Mouse (Mus musculus): ENCODE data around the gene Zzef1.

Zzef1 gene

DNA sequence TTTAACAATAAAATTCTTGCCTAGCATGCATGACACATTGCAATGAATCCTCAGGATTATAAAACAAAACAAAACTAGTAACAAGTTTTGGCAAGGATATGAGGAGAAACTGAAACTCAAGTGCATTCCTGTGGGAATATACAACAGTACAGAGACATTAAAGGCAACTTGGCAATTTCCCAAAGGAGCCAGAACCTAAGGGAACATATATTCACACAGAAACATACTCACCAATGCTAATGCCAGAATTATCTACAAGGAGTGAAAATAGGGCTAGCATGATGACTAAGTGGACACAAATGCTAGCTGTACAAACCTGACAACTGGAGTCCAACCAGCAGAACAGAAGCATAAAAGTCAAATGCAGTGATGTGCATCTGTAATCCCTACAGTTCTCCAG is 4.0 kb upstream of the Zzef1 start:
- Histone ChIP-seq H3K27me3 (ENCODE audit: control insufficient read depth, insufficient read depth, low read length, poor library complexity, severe bottlenecking) (no peaks in the 10 kb centered on the region), H3K36me3 (ENCODE audit: control insufficient read depth, insufficient read depth, low read length, poor library complexity, severe bottlenecking) (no peaks in the 10 kb centered on the region)
- DNase-seq (ENCODE audit: low read depth, low spot score) = no peak

DNA sequence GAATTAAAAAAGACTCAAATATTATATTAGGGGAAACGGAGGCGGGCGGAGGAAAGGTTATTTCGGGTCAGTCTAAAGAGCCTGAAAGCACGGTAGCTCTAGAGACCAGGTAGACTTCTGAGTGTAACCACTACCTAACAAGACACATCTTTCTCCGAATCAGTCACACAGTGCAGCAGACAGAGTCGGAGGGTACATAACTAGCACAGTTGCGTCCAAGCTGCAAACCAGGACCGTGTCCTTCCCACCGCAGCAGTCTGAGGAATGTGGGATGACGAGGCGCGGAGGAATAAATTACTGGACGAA is 924 bp upstream of the Zzef1 start:
- no peak for DNase-seq (ENCODE audit: low read depth, low spot score)
- H3K36me3 ChIP-seq (ENCODE audit: control insufficient read depth, insufficient read depth, low read length, poor library complexity, severe bottlenecking) = no peaks in the 10 kb centered on the region
- no peaks in the 10 kb centered on the region for H3K27me3 ChIP-seq (ENCODE audit: control insufficient read depth, insufficient read depth, low read length, poor library complexity, severe bottlenecking)

DNA sequence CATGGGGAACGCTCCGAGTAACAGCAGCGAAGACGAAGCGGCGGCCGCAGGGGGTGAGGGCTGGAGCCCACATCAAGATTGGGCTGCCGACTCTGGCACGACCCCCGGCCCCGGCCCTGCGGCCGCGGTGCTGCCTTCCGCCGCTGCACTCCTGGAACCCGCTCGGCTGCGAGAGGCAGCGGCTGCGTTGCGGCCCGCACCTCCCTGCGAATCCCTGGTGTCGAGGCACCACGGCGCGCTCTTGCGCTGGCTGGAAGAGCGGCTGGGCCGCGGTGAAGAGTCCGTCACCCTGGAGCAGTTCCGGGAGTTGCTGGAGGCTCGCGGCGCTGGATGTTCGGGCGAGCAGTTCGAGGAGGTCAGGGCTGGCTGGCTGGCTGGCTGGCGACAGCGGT is 266 bp downstream of the Zzef1 start:
- DNase-seq (ENCODE audit: low read depth, low spot score) = no peak
- Histone ChIP-seq H3K36me3 (ENCODE audit: control insufficient read depth, insufficient read depth, low read length, poor library complexity, severe bottlenecking) (no peaks in the 10 kb centered on the region), H3K27me3 (ENCODE audit: control insufficient read depth, insufficient read depth, low read length, poor library complexity, severe bottlenecking) (no peaks in the 10 kb centered on the region)

DNA sequence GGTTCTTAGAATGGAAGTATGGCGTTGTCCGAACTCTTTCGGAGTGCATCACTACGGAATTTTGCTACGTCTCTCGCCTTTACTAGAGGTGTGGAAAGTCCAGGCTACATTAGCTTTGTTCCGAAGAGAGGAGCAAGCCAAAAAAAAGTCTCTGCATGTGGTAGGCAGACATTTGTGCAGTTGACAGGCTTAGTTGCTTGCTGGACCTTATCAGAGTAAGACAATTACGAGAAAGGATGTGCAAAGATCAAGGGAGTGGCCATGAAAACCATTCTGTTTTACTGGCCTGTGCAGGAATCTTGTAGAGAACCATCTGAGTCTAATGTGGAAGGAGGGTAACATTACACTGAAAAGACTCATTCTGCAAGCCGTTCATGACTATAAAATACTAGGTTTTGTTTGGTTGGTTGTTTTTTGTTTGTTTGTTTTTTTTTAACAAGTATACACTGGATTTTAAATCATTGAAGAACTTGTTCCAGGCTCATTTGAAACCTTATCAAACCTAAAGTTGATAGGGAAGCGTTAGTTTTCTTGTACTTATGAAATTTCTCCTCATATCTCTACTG is 830 bp downstream of the Zzef1 start:
- no peaks in the 10 kb centered on the region for H3K36me3 ChIP-seq (ENCODE audit: control insufficient read depth, insufficient read depth, low read length, poor library complexity, severe bottlenecking)
- peak; percentile 4 for DNase-seq (ENCODE audit: low read depth, low spot score)
- H3K27me3 ChIP-seq (ENCODE audit: control insufficient read depth, insufficient read depth, low read length, poor library complexity, severe bottlenecking) = no peaks in the 10 kb centered on the region

DNA sequence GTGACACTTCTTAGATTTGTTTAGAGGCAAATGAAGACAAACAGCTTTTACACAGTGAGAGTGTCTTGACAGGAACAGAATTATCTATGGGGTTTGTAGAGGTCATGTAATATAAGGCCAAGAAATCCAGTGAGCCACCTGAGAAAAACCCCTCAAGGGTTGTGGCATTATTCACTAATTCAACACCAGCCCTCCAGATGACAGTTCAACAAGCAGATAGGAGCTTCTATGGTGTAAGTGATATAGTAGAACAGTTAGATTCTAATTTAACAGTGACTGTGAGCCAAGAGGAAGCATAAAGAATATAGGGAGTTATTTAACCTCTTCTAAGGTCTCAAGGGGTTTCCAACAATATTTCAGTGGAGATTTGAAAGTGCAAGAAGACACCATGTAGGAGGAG is 2.1 kb downstream of the Zzef1 start:
- DNase-seq (ENCODE audit: low read depth, low spot score) = no peak
- Histone ChIP-seq H3K36me3 (ENCODE audit: control insufficient read depth, insufficient read depth, low read length, poor library complexity, severe bottlenecking) (no peaks in the 10 kb centered on the region), H3K27me3 (ENCODE audit: control insufficient read depth, insufficient read depth, low read length, poor library complexity, severe bottlenecking) (no peaks in the 10 kb centered on the region)

DNA sequence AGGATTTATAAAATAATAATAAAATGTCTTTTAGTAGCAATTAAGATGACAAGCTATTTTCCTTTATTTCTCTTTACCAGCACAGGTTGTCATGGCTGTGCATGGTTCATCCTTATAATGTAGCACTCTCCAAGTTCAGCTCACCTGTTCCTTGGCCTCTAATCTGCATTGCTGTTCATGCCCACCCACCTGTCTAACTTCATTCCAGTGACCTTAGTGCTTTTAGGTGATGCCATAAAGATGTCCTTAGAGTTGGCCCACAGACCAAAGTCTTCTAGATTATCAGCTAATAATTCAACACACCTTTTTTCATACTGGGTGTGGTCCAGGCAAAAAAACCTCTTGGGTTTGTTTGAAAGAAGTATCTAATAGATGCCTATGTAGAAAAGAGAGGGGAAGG is 5.2 kb downstream of the Zzef1 start:
- Histone ChIP-seq H3K36me3 (ENCODE audit: control insufficient read depth, insufficient read depth, low read length, poor library complexity, severe bottlenecking) (no peaks in the 10 kb centered on the region), H3K27me3 (ENCODE audit: control insufficient read depth, insufficient read depth, low read length, poor library complexity, severe bottlenecking) (no peaks in the 10 kb centered on the region)
- DNase-seq (ENCODE audit: low read depth, low spot score) = no peak

DNA sequence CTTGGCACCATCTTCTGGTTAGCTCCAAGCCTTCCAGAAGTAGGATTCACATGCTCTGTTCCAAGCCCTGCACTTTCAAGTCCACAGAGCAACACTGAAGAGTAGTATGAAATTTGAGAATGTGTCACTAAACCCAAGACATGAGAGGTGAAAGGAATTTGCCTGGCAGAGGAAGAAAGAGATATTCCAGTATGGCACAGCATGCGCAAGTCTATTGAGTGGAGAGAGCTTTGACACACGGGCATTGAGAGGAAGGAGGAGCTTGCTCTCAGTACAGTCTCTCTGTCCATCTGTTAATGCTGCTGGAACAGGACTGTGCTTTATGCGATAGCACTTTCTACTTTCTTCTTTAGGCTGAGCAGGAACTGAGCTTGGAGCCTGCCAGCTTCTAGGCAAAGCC is 7.0 kb downstream of the Zzef1 start:
- Histone ChIP-seq H3K36me3 (ENCODE audit: control insufficient read depth, insufficient read depth, low read length, poor library complexity, severe bottlenecking) (no peaks in the 10 kb centered on the region), H3K27me3 (ENCODE audit: control insufficient read depth, insufficient read depth, low read length, poor library complexity, severe bottlenecking) (no peaks in the 10 kb centered on the region)
- DNase-seq (ENCODE audit: low read depth, low spot score) = no peak

DNA sequence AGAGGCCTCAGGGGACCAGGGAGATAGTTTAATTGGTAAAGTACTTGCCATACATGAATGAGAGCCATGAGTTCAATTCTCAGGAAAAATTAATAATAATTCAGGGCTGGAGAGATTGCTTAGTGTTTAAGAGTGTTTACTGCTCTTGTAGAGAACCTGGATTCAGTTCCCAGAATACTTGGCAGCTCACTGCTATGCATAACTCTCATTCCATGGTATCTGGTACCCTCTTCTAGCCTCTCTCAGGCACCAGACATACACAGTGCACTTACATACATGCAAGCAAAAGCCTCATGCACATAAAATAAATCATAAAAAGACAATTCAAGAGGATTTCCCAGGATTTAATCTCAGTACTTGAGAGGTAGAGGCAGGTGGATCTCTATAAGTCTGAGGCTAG is 8.6 kb downstream of the Zzef1 start:
- H3K27me3 ChIP-seq (ENCODE audit: control insufficient read depth, insufficient read depth, low read length, poor library complexity, severe bottlenecking) = no peaks in the 10 kb centered on the region
- no peak for DNase-seq (ENCODE audit: low read depth, low spot score)
- H3K36me3 ChIP-seq (ENCODE audit: control insufficient read depth, insufficient read depth, low read length, poor library complexity, severe bottlenecking) = no peaks in the 10 kb centered on the region

DNA sequence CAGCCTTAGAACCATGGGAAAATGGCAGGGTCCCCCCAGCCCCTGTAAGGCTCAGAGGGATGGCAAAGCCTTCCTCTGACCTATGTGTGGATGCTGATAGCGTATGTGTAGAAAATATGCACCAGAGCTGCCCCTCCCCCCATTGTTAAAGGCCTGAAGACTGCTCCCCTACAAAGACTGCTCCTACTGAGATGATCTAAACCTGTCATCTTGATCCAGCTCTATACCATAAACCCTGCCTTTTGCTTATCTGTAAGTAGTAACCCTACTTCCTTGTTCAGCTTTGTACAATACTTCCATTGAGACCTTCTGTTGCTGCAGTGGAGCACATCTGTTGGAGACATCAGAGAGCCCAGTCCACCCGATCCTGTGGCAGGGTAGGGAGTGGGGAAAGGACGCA is 9.2 kb downstream of the Zzef1 start:
- DNase-seq (ENCODE audit: low read depth, low spot score) = no peak
- Histone ChIP-seq H3K36me3 (ENCODE audit: control insufficient read depth, insufficient read depth, low read length, poor library complexity, severe bottlenecking) (no peaks in the 10 kb centered on the region), H3K27me3 (ENCODE audit: control insufficient read depth, insufficient read depth, low read length, poor library complexity, severe bottlenecking) (no peaks in the 10 kb centered on the region)

DNA sequence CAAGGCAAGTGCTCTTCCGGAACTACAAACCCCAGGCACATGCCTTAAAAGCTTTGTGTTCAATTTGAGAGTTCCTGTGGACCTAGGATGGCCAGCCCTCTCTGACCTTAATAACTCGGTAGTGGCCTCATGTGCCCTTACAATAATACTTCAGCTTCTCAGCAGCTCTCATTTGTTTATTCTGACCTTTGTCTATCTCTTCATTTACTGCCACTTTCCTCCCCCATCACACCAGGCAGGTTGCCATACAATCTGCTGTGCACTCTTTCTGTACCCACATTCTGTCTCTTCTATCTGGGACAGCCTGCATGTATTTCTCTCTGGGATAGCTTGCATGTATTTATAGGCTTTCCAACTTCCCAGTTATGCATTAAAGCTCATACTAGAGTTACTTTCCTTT is 10.5 kb downstream of the Zzef1 start:
- no peak for DNase-seq (ENCODE audit: low read depth, low spot score)
- H3K27me3 ChIP-seq (ENCODE audit: control insufficient read depth, insufficient read depth, low read length, poor library complexity, severe bottlenecking) = no peaks in the 10 kb centered on the region
- H3K36me3 ChIP-seq (ENCODE audit: control insufficient read depth, insufficient read depth, low read length, poor library complexity, severe bottlenecking) = no peaks in the 10 kb centered on the region

DNA sequence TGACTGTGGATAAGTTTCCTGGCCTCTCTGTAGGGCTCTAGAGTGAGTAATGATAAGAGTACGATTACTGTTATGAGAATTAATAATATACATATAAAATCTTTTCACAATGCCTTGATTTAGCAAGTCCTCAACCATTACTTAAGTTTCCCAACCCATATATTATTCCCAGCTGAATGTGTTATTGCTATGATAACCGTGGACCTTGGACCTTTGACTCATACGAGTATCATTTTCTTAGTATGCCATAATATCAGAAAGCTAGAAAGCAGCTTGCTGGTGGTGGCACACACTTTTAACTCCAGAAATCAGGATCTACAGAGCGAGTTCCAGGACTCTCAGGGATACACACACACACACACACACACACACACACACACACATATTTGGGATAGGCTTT is 12.0 kb downstream of the Zzef1 start:
- H3K27me3 ChIP-seq (ENCODE audit: control insufficient read depth, insufficient read depth, low read length, poor library complexity, severe bottlenecking) = no peaks in the 10 kb centered on the region
- no peak for DNase-seq (ENCODE audit: low read depth, low spot score)
- no peaks in the 10 kb centered on the region for H3K36me3 ChIP-seq (ENCODE audit: control insufficient read depth, insufficient read depth, low read length, poor library complexity, severe bottlenecking)

DNA sequence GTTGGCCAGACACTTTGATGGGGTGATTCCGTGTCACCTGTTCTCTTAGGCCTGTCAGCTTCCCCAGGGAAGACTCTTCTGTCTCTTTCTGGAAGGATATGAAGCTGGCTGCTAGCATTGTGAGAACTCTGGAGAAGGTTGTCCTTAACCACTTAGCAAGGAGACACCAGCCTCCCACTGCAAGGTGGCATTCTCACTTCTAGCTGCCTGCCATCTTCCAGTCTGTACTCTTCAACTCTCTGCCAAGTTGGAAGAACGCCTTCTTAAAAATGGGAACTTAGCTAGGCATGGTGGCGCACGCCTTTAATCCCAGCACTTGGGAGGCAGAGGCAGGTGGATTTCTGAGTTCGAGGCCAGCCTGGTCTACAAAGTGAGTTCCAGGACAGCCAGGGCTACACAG is 17.7 kb downstream of the Zzef1 start:
- no peaks in the 10 kb centered on the region for H3K27me3 ChIP-seq (ENCODE audit: control insufficient read depth, insufficient read depth, low read length, poor library complexity, severe bottlenecking)
- no peak for DNase-seq (ENCODE audit: low read depth, low spot score)

DNA sequence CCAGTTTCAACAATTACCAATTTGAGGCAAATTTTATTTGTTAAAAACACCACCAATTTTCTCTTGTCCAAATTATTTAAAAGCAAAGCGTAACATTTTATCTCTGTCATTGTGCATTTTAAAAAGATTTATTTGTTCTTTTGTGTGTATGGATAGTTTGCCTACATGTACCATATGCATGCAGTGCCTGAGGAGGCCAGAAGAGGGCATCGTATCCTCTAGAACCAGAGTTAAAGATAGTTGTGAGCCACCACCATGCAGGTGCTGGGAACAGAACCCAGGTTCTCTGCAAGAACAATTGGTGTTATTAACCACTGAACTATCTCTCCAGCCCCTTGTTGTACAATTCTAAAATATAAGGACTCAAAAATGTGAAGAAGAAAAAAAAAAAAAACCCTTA is 18.2 kb downstream of the Zzef1 start:
- H3K27me3 ChIP-seq (ENCODE audit: control insufficient read depth, insufficient read depth, low read length, poor library complexity, severe bottlenecking) = no peaks in the 10 kb centered on the region
- peak; percentile 40 for DNase-seq (ENCODE audit: low read depth, low spot score)

More for the DNA sequence above, 17.7 kb downstream of the Zzef1 start:
- H3K36me3 ChIP-seq (ENCODE audit: control insufficient read depth, insufficient read depth, low read length, poor library complexity, severe bottlenecking) = 0 out of 2 replicates have a peak, but pooled peaks cover 2% of the 10 kb centered on the region

DNA sequence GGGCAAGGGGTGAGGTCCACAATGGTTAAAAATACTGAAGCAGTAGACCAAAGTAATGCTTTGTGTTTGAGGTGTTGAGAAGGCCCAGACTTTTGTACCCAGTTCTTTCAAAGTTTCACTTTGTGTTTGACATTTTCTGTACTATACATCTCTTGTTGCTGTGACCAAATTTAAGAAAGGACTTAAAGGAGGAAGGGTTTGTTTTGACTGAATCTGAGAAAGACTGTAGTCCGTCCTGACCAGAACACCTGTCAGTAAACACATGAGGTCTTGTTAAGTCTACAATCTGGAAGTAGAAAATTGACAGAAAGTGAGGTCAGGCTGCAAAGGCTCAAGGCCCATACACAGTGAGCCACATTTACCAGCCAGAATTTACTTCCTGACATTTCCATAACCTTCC is 20.8 kb downstream of the Zzef1 start:
- DNase-seq (ENCODE audit: low read depth, low spot score) = no peak
- Histone ChIP-seq H3K27me3 (ENCODE audit: control insufficient read depth, insufficient read depth, low read length, poor library complexity, severe bottlenecking) (no peaks in the 10 kb centered on the region), H3K36me3 (ENCODE audit: control insufficient read depth, insufficient read depth, low read length, poor library complexity, severe bottlenecking) (peaks cover 10% of the 10 kb centered on the region; the same call in 1 of the 2 replicates)

More for the DNA sequence above, 18.2 kb downstream of the Zzef1 start:
- 0 out of 2 replicates have a peak, but pooled peaks cover 4% of the 10 kb centered on the region for H3K36me3 ChIP-seq (ENCODE audit: control insufficient read depth, insufficient read depth, low read length, poor library complexity, severe bottlenecking)

DNA sequence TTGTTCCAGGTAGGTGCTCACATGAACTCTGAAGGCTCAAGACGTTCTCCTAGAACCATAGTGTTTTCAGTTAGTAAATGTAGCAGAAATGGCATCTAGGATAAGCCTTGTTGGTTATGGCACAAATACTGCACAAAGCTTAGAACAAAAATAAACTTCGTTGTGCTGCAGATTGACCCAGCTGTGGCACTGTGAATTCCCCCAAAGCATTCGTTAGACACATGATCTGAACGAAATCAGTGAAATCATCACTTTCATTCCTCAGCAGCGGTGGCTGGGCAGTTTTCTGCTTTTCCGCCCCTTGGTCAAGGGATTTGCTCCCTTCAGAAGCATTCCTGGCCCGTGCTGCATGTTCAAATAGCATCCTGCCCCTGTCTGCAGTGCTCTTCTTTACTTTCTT is 22.0 kb downstream of the Zzef1 start:
- DNase-seq (ENCODE audit: low read depth, low spot score) = no peak
- no peaks in the 10 kb centered on the region for H3K27me3 ChIP-seq (ENCODE audit: control insufficient read depth, insufficient read depth, low read length, poor library complexity, severe bottlenecking)

DNA sequence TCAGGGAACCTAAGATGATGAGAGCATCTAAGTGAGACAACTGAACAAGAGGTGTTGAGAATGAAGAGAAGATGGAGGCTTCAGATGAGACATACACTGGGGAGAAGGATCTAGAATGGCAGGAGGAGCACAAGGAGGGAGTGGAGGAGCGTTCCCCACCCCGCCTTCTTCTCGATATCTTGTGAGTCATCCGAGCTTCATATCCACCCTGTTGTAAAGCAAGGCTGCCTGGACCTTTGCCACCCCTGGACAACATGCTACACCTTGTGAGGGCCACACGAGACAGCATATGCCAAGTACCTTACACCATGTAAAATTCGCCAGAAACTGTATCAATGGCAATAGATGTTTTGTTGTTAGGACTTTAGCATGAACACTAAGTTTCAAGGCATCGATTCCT is 25.0 kb downstream of the Zzef1 start:
- Histone ChIP-seq H3K36me3 (ENCODE audit: control insufficient read depth, insufficient read depth, low read length, poor library complexity, severe bottlenecking) (peaks cover 20% of the 10 kb centered on the region; the same call in 1 of the 2 replicates), H3K27me3 (ENCODE audit: control insufficient read depth, insufficient read depth, low read length, poor library complexity, severe bottlenecking) (no peaks in the 10 kb centered on the region)
- DNase-seq (ENCODE audit: low read depth, low spot score) = no peak

More for the DNA sequence above, 22.0 kb downstream of the Zzef1 start:
- H3K36me3 ChIP-seq (ENCODE audit: control insufficient read depth, insufficient read depth, low read length, poor library complexity, severe bottlenecking) = peaks cover 13% of the 10 kb centered on the region; the same call in 1 of the 2 replicates
